Mouse (Mus musculus) embryonic fibroblast, embryonic 13.5 days (primary cell): ENCODE data around the gene C2cd3.

ENCODE experiments used
- CTCF ChIP-seq: IDR thresholded peaks from 2 replicates; pipeline ENCODE4 v1.5.1; 2011; ENCODE audit warnings: mild to moderate bottlenecking, control low read depth, low read length, moderate library complexity, borderline replicate concordance; ENCODE audit not compliant: insufficient read depth
- POLR2A ChIP-seq: IDR thresholded peaks from 2 replicates; pipeline ENCODE4 v1.6.1; 2011; ENCODE audit warnings: low read depth, mild to moderate bottlenecking, control low read depth, low read length, moderate library complexity

- TF ChIP-seq CTCF (no peak), POLR2A (no peak)
These were observed 86.1 kb downstream of the C2cd3 start for GRCm38 (mm10) chr7:100458153-100458552.
